13 mouse cellular contexts compared by ENCODE assay signal in the genomic region with DNA sequence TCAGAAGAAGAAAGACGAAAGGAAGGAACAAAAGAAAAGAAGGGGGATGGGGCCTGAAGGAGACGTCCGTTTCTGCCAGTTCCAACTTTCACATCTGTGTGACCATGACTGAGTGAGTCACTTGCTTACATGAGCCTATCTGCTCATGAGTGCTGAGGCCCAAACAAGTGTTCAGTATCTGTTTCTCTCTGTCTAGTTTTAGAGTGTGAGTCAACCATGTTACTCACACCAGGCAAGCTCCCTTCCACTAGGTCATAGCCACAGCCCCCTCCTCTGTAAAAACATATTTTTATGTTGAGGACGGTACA. TPM values are rescaled to one million over a fixed set of nuclear protein-coding genes. Genes with fewer than 3 reads are reported as not detected.
DNase-seq lines count a peak whose midpoint lies in the region; ATAC-seq lines count a peak whose summit lies in the region.
"Had no signal": no experiment of that assay in that cellular context is flagged by ENCODE, and none has a peak within 500 bp of the region (broad histone marks: within the 10 kb centered on the region; RNA-seq: fewer than 3 reads in every experiment).

No protein-coding gene starts in this region.

- peak; percentile 59 for ATAC-seq in common myeloid progenitor, adult 5-6 weeks (replicated peaks; ENCODE audit: low read depth, poor library complexity, severe bottlenecking)
- no peak for ATAC-seq in limb, embryonic 12.5 days (ENCODE audit: insufficient number of reproducible peaks, insufficient read depth, low FRiP score, low TSS enrichment, low read depth)
- ATAC-seq in forebrain, embryonic 13.5 days, result no peak

- H3K4me1 ChIP-seq in limb, embryonic 12.5 days (replicated peaks), result peaks cover 14% of the 10 kb centered on the region
- no peaks in the 10 kb centered on the region for H3K4me1 ChIP-seq in forebrain, embryonic 13.5 days
- H3K4me1 ChIP-seq: hindbrain, embryonic 12.5 days had no signal

- H3K27me3 ChIP-seq in limb, embryonic 12.5 days, result no peaks in the 10 kb centered on the region
- no peaks in the 10 kb centered on the region for H3K27me3 ChIP-seq in forebrain, embryonic 13.5 days
- H3K27me3 ChIP-seq: hindbrain, embryonic 12.5 days had no signal

- 64% methylated on average over 4 of the region's 4 CpGs for WGBS in limb, embryonic 12.5 days
- 85% methylated on average over 4 of the region's 4 CpGs for whole genome bisulfite sequencing in forebrain, embryonic 13.5 days

- H3K4me3 ChIP-seq in limb, embryonic 12.5 days (replicated peaks), result no peak overlapping the region
- no peak overlapping the region for H3K4me3 ChIP-seq in forebrain, embryonic 13.5 days
- H3K4me3 ChIP-seq: hindbrain, embryonic 12.5 days had no signal

- peak; percentile 33 for DNase-seq in adrenal gland, postnatal 14 days
- DNase-seq in adrenal gland, postnatal 25 days, result no peak
- DNase-seq in 3T3-L1 (ENCODE audit: low read depth, low spot score), result peak; percentile 87
- DNase-seq in cerebellum, postnatal 14 days, result no peak
- DNase-seq in cerebellum, adult 18-20 months, result no peak
- DNase-seq: cerebellum, adult 11-12 months; gastrocnemius, postnatal 25 days; kidney, postnatal 14 days; lung, postnatal 4 days had no signal

- peak overlapping the region; percentile 89 for H3K27ac ChIP-seq in limb, embryonic 12.5 days
- no peak overlapping the region for H3K27ac ChIP-seq in forebrain, embryonic 13.5 days
- H3K27ac ChIP-seq: hindbrain, embryonic 12.5 days had no signal

- H3K9ac ChIP-seq in limb, embryonic 12.5 days (replicated peaks), result no peak overlapping the region
- no peak overlapping the region for H3K9ac ChIP-seq in forebrain, embryonic 13.5 days
- H3K9ac ChIP-seq: hindbrain, embryonic 12.5 days had no signal

- no peak overlapping the region for H3K4me2 ChIP-seq in limb, embryonic 12.5 days
- no peak overlapping the region for H3K4me2 ChIP-seq in forebrain, embryonic 13.5 days
- H3K4me2 ChIP-seq: hindbrain, embryonic 12.5 days had no signal

- no peaks in the 10 kb centered on the region for H3K9me3 ChIP-seq in limb, embryonic 12.5 days
- no peaks in the 10 kb centered on the region for H3K9me3 ChIP-seq in forebrain, embryonic 13.5 days (replicated peaks)
- H3K9me3 ChIP-seq: hindbrain, embryonic 12.5 days had no signal

- H3K36me3 ChIP-seq in limb, embryonic 12.5 days, result no peaks in the 10 kb centered on the region
- no peaks in the 10 kb centered on the region for H3K36me3 ChIP-seq in forebrain, embryonic 13.5 days (ENCODE audit: poor library complexity, severe bottlenecking)
- H3K36me3 ChIP-seq: hindbrain, embryonic 12.5 days had no signal

RNA-seq across cellular contexts. Expression of a gene that starts 10.4 kb away (rescaled TPM):
- total RNA-seq in adrenal gland, postnatal 14 days (2021), result 24.6 and 29.7 TPM in 2 replicates
- 23.2 and 25.2 TPM in 2 replicates for total RNA-seq in adrenal gland, postnatal 25 days (2021)
- 21.4 and 23.9 TPM in 2 replicates for total RNA-seq in common myeloid progenitor, adult 5-6 weeks (2017)
- 18.3 and 19.8 TPM in 2 replicates for polyA plus RNA-seq in limb, embryonic 12.5 days (2016; fragmentation: Nextera tagmentation; extraction: Ambion mirVana)
- 3.1 and 6.8 TPM in 2 replicates for polyA plus RNA-seq in forebrain, embryonic 13.5 days (2015; fragmentation: Nextera tagmentation; extraction: Ambion mirVana)

Comparison
In these comparisons a context has a peak if more than half of its experiments do, and no peak if none do; other contexts are left out.
1. DNase-seq: peak in adrenal gland, postnatal 14 days (single experiment) and 3T3-L1 (single experiment); none in adrenal gland, postnatal 25 days (single experiment), cerebellum, postnatal 14 days (0 of 2) and cerebellum, adult 18-20 months (0 of 2).